In genomic region chr12:102739096-102739495, GRCm38 (mm10) we compare ENCODE assay signal across 27 mouse cellular contexts. TPM values are rescaled to one million over a fixed set of nuclear protein-coding genes. Genes with fewer than 3 reads are reported as not detected.
DNase-seq lines count a peak whose midpoint lies in the region; ATAC-seq lines count a peak whose summit lies in the region.
"Had no signal": no experiment of that assay in that cellular context is flagged by ENCODE, and none has a peak within 500 bp of the region (broad histone marks: within the 10 kb centered on the region; RNA-seq: fewer than 3 reads in every experiment).

No protein-coding gene starts in this region.

- no peaks in the 10 kb centered on the region for H3K27me3 ChIP-seq in heart, embryonic 10.5 days (ENCODE audit: insufficient read depth, poor library complexity, severe bottlenecking)
- no peaks in the 10 kb centered on the region for H3K27me3 ChIP-seq in heart, embryonic 13.5 days (replicated peaks)
- H3K27me3 ChIP-seq: CH12.LX, Patski had no signal

- H3K4me1 ChIP-seq in heart, embryonic 10.5 days, result peaks cover 14% of the 10 kb centered on the region
- H3K4me1 ChIP-seq in heart, embryonic 13.5 days, result peaks cover 18% of the 10 kb centered on the region

- WGBS in heart, embryonic 10.5 days, result 65% methylated on average over 5 of the region's 5 CpGs
- WGBS in heart, embryonic 13.5 days, result 49% methylated on average over 5 of the region's 5 CpGs

- no peak for ATAC-seq in heart, embryonic 13.5 days (ENCODE audit: extremely low read depth, insufficient number of reproducible peaks, low FRiP score, low TSS enrichment)
- ATAC-seq: activated CD4-positive, CD25-positive, alpha-beta regulatory T cell, adult 4 months; CD4-positive, CD25-positive, alpha-beta regulatory T cell, adult 4 months; Patski had no signal

- peak; percentile 40 for DNase-seq in adrenal gland, postnatal 10 days
- DNase-seq in adrenal gland, postnatal 4 days (ENCODE audit: low spot score in 2 of 2), result no peak
- peak; percentile 39 for DNase-seq in adrenal gland, postnatal 14 days
- no peak for DNase-seq in adrenal gland, adult 8-10 months
- DNase-seq in heart, embryonic 10.5 days (ENCODE audit: low spot score), result peak; percentile 70
- DNase-seq in heart, adult 18-20 months, result no peak
- DNase-seq in heart, postnatal 25 days (ENCODE audit: low spot score), result no peak
- DNase-seq: adrenal gland, adult 2 months; adrenal gland, postnatal 25 days; B cell, adult 2 months; cerebellum, adult 11 months; cerebellum, adult 11-12 months; cerebellum, adult 18-20 months; cerebellum, adult 2 months; cerebellum, adult 8-10 months; cerebellum, adult 9-10 months had no signal

- no peak overlapping the region for H3K27ac ChIP-seq in heart, embryonic 10.5 days
- no peak overlapping the region for H3K27ac ChIP-seq in heart, embryonic 13.5 days (replicated peaks)

- no peaks in the 10 kb centered on the region for H3K36me3 ChIP-seq in heart, embryonic 10.5 days
- peaks cover 4% of the 10 kb centered on the region; the same call in 1 of the 2 replicates for H3K36me3 ChIP-seq in heart, embryonic 13.5 days

- no peak overlapping the region for H3K4me2 ChIP-seq in heart, embryonic 13.5 days

- H3K9me3 ChIP-seq in heart, embryonic 10.5 days, result no peaks in the 10 kb centered on the region
- no peaks in the 10 kb centered on the region for H3K9me3 ChIP-seq in heart, embryonic 13.5 days
- H3K9me3 ChIP-seq: G1E had no signal

- no peak overlapping the region for H3K4me3 ChIP-seq in heart, embryonic 10.5 days
- no peak overlapping the region for H3K4me3 ChIP-seq in heart, embryonic 13.5 days

- H3K9ac ChIP-seq in heart, embryonic 13.5 days, result 0 out of 2 replicates have a peak overlapping the region, but pooled peaks have one; percentile 28

- intact Hi-C loops in heart, postnatal 25 days (cut with DNase I), result no loop called here

RNA-seq across cellular contexts. Expression of gene Moap1, which starts 4.4 kb away (rescaled TPM):
- total RNA-seq in adrenal gland, postnatal 10 days (2021), result 1 to 10 TPM; 6.4 to 9.2 TPM
- total RNA-seq in adrenal gland, postnatal 4 days (2021), result 10 to 100 TPM; 10.1 to 12.2 TPM
- 9.3 and 9.6 TPM in 2 replicates for total RNA-seq in adrenal gland, postnatal 14 days (2021)
- total RNA-seq in adrenal gland, adult 8-10 months (2022), result 10 to 100 TPM in 3 of 4 experiments, 1 to 10 TPM in 1; 8.2 to 13.6 (median 11.5) TPM
- 24.0 and 24.8 TPM in 2 replicates for polyA plus RNA-seq in heart, embryonic 10.5 days (2016; fragmentation: Nextera tagmentation; extraction: Ambion mirVana)
- total RNA-seq in heart, adult 18-20 months (2021), result 1 to 10 TPM; 7.5 to 8.5 TPM
- 17.9 and 18.3 TPM in 2 replicates for polyA plus RNA-seq in heart, embryonic 13.5 days (2015; fragmentation: Nextera tagmentation; extraction: Ambion mirVana)
- total RNA-seq in heart, postnatal 25 days (2021), result 1 to 10 TPM; 7.3 to 7.9 TPM

RNA-seq across cellular contexts. Expression of gene Tmem251, which starts 4.5 kb away (rescaled TPM):
- total RNA-seq in adrenal gland, postnatal 10 days (2021), result 1 to 10 TPM; 4.6 to 5.1 TPM
- total RNA-seq in adrenal gland, postnatal 4 days (2021), result 1 to 10 TPM; 4.5 to 4.8 TPM
- total RNA-seq in adrenal gland, postnatal 14 days (2021), result 5.7 TPM in 2 replicates
- 1 to 10 TPM; 7.2 to 8.8 (median 7.7) TPM for total RNA-seq in adrenal gland, adult 8-10 months (2022)
- polyA plus RNA-seq in heart, embryonic 10.5 days (2016; fragmentation: Nextera tagmentation; extraction: Ambion mirVana), result 8.6 and 9.5 TPM in 2 replicates
- total RNA-seq in heart, adult 18-20 months (2021), result 1 to 10 TPM; 4.6 to 5.1 TPM
- polyA plus RNA-seq in heart, embryonic 13.5 days (2015; fragmentation: Nextera tagmentation; extraction: Ambion mirVana), result 6.8 and 7.5 TPM in 2 replicates
- 1 to 10 TPM; 3.3 to 3.9 TPM for total RNA-seq in heart, postnatal 25 days (2021)

RNA-seq across cellular contexts. Expression of gene Gm28051, which starts 18.5 kb away (rescaled TPM):
- not detected for total RNA-seq in adrenal gland, postnatal 10 days (2021)
- total RNA-seq in adrenal gland, postnatal 4 days (2021), result not detected
- not detected in 2 replicates for total RNA-seq in adrenal gland, postnatal 14 days (2021)
- not detected for total RNA-seq in adrenal gland, adult 8-10 months (2022)
- polyA plus RNA-seq in heart, embryonic 10.5 days (2016; fragmentation: Nextera tagmentation; extraction: Ambion mirVana), result not detected in 2 replicates
- total RNA-seq in heart, adult 18-20 months (2021), result not detected
- polyA plus RNA-seq in heart, embryonic 13.5 days (2015; fragmentation: Nextera tagmentation; extraction: Ambion mirVana), result not detected in 2 replicates
- total RNA-seq in heart, postnatal 25 days (2021), result not detected
- total RNA-seq: adrenal gland, adult 18-20 months; adrenal gland, adult 2 months; adrenal gland, postnatal 25 days; adrenal gland, postnatal 36 days; CH12.LX; ES-E14; G1E; MEL had no signal
- polyA plus RNA-seq: activated CD4-positive, CD25-positive, alpha-beta regulatory T cell, adult 4 months; adrenal gland, adult 2 months; brain, embryonic 14.5 days; CD4-positive, CD25-positive, alpha-beta regulatory T cell, adult 4 months; cerebellum, adult 2 months; Patski had no signal

RNA-seq across cellular contexts. Expression of gene Gon7, which starts 18.5 kb away (rescaled TPM):
- 10 to 100 TPM; 12.7 to 12.9 TPM for total RNA-seq in adrenal gland, postnatal 10 days (2021)
- total RNA-seq in adrenal gland, postnatal 4 days (2021), result 10 to 100 TPM; 11.9 to 16.8 TPM
- total RNA-seq in adrenal gland, postnatal 14 days (2021), result 15.6 and 16.9 TPM in 2 replicates
- 10 to 100 TPM; 12.1 to 16.5 (median 14.6) TPM for total RNA-seq in adrenal gland, adult 8-10 months (2022)
- polyA plus RNA-seq in heart, embryonic 10.5 days (2016; fragmentation: Nextera tagmentation; extraction: Ambion mirVana), result 32.5 and 36.3 TPM in 2 replicates
- total RNA-seq in heart, adult 18-20 months (2021), result 10 to 100 TPM; 12.9 to 13.5 TPM
- 20.7 and 26.6 TPM in 2 replicates for polyA plus RNA-seq in heart, embryonic 13.5 days (2015; fragmentation: Nextera tagmentation; extraction: Ambion mirVana)
- total RNA-seq in heart, postnatal 25 days (2021), result 10 to 100 TPM; 10.8 to 11.7 TPM

RNA-seq across cellular contexts. Expression of gene Ubr7, which starts 18.7 kb away (rescaled TPM):
- 10 to 100 TPM; 34.1 to 37.0 TPM for total RNA-seq in adrenal gland, postnatal 10 days (2021)
- total RNA-seq in adrenal gland, postnatal 4 days (2021), result 10 to 100 TPM; 48.8 to 49.9 TPM
- 32.4 and 36.4 TPM in 2 replicates for total RNA-seq in adrenal gland, postnatal 14 days (2021)
- total RNA-seq in adrenal gland, adult 8-10 months (2022), result 10 to 100 TPM; 30.2 to 41.2 (median 36.3) TPM
- polyA plus RNA-seq in heart, embryonic 10.5 days (2016; fragmentation: Nextera tagmentation; extraction: Ambion mirVana), result 40.0 and 40.6 TPM in 2 replicates
- 10 to 100 TPM; 26.9 to 27.8 TPM for total RNA-seq in heart, adult 18-20 months (2021)
- polyA plus RNA-seq in heart, embryonic 13.5 days (2015; fragmentation: Nextera tagmentation; extraction: Ambion mirVana), result 26.5 and 30.3 TPM in 2 replicates
- total RNA-seq in heart, postnatal 25 days (2021), result 10 to 100 TPM; 24.4 to 25.3 TPM

Comparison
In these comparisons a context has a peak if more than half of its experiments do, and no peak if none do; other contexts are left out.
1. DNase-seq: peak in adrenal gland, postnatal 10 days (single experiment), adrenal gland, postnatal 14 days (single experiment) and heart, embryonic 10.5 days (single experiment); none in adrenal gland, postnatal 4 days (0 of 2), adrenal gland, adult 8-10 months (single experiment), heart, adult 18-20 months (0 of 2) and heart, postnatal 25 days (single experiment).